Mouse (Mus musculus): ENCODE results near the gene Mmrn2.
"Not testable (repeated sequence)": the region's sequence is repeated elsewhere in the genome, so short reads cannot be mapped to it uniquely, and the experiment has no call there.

Mmrn2 gene

GRCm38 (mm10) chr14:34403424-34403823 is 28.2 kb downstream of the Mmrn2 start:
- no peak for DNase-seq (ENCODE audit: low spot score)

DNA sequence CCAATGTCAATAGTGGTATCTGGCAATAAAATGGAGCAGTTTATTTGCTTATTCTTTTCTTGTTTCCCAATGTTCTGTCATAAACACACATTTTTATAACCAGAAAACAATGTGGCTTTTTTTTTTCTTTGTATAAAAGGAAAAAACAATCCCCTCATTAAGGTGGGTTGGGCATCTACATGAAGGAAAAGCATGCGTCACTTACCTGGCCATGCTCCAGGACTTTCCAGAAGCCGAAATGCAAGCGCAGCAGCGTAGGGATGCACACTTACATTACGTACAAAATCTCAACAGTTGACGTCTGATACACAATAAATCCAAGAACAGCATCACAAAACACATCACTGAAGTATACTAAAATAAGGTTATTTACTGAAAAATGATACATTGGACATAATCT is 35.5 kb downstream of the Mmrn2 start:
- no peak for DNase-seq (ENCODE audit: low spot score)

GRCm38 (mm10) chr14:34412164-34412896 is 37.1 kb downstream of the Mmrn2 start:
- no peak for DNase-seq (ENCODE audit: low spot score)

- DNase-seq (ENCODE audit: low spot score), result not testable (repeated sequence)
Observed at GRCm38 (mm10) chr14:34416946-34417345, 41.7 kb downstream of the Mmrn2 start.

DNA sequence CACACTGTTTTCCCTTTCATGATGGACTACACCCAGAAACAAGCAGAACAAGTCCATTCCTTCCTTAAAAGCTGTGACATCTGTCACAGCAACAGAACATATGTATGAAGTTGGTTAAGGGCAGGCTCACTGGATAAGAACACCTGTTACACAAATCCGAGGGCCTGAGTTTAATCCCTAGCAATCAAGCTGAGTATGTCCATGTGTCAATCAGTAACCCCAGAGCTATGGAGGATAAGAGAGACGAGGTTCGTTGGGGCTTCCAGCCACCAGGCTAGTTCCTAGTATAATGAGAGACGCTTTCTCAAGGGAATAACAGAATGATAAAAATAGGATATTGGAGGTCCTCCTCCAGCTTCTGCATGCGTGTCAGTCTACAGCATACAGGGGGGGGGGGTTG is 42.2 kb downstream of the Mmrn2 start:
- DNase-seq (ENCODE audit: low spot score), result no peak

GRCm38 (mm10) chr14:34421078-34421477 is 45.8 kb downstream of the Mmrn2 start:
- no peak for DNase-seq (ENCODE audit: low spot score)

GRCm38 (mm10) chr14:34428274-34428673 is 53.0 kb downstream of the Mmrn2 start:
- DNase-seq (ENCODE audit: low spot score), result no peak

DNA sequence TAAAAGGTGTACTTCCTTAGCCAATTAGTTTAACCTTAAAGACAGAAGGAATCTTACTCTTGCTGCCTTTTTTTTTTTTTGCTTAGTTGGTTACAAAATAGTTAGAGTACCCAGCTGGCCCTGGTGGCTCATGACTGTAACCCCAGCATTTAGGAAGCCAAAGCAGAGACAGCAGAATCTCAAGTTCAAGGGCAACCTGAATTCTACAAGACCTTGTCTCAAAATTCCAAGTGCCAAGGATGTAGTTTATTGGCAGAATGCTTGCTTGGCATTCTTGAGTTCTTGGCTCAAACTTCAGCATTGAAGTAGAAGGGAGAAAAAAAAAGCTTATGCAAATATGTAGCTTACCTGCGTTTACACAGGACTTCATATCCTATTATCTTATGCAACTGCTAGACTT is 53.8 kb downstream of the Mmrn2 start:
- DNase-seq (ENCODE audit: low spot score), result no peak

GRCm38 (mm10) chr14:34440526-34441066 is 65.3 kb downstream of the Mmrn2 start:
- no peak for DNase-seq (ENCODE audit: low spot score)

GRCm38 (mm10) chr14:34442531-34442930 is 67.3 kb downstream of the Mmrn2 start:
- no peak for DNase-seq (ENCODE audit: low spot score)

DNA sequence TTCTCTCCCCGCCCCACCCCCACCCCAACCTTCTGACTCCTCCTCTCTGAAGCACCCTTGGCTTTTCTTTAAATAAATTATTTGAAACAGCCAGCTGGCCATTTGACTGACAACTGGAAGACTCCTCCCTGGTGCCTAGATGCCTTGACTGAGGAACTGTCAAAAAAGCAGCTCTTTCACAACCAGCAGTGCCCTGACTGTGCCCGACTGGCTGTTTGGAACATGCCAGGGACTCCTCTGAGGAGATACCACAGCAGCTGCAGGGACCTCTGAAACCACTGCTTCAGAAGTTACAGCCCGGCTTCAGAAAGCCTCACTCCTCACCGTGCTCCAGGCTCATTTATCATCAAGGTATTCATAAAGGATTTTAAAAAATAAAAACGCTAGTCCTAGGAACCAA is 69.1 kb downstream of the Mmrn2 start:
- DNase-seq (ENCODE audit: low spot score), result no peak

DNA sequence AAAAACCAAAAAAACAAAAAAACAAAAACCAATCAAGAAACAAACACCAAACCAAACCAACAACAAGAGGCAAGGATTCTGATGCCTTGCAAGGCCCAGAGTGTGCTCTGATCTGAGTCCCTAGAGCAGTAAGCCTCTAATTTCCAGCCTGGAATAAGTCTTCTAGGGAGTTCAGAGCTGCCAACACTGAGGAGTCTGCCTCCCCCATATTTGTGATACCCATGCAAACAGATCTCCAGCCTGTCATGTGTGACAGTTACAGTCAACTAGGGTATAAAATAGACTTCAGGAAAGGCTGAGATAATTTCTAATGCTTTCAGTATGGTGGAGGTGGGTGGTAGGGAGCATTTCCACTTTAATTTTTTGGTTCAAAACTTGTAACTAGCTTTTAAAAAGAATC is 69.7 kb downstream of the Mmrn2 start:
- DNase-seq (ENCODE audit: low spot score), result no peak

- DNase-seq (ENCODE audit: low spot score), result no peak
Observed at GRCm38 (mm10) chr14:34445348-34445747, 70.1 kb downstream of the Mmrn2 start.

DNA sequence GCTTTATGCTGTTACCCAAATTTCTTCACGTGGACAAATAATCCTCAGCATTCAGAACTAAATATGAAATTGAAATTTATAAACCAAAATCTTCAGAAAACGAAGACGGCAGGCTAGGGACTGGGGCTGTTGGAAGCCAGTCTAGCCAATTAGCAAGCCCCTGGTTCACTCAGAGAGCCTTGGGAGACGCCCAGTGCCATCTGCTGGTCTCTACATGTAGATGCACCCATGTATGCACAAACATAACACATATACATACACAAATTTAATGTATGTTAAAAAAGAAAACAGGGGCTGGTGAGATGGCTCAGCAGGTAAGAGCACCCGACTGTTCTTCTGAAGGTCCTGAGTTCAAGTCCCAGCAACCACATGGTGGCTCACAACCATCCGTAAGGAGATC is 71.4 kb downstream of the Mmrn2 start:
- no peak for DNase-seq (ENCODE audit: low spot score)

- DNase-seq (ENCODE audit: low spot score), result no peak
Observed at GRCm38 (mm10) chr14:34447659-34448058, 72.4 kb downstream of the Mmrn2 start.

- no peak for DNase-seq (ENCODE audit: low spot score)
Observed at GRCm38 (mm10) chr14:34448398-34448797, 73.1 kb downstream of the Mmrn2 start.

DNA sequence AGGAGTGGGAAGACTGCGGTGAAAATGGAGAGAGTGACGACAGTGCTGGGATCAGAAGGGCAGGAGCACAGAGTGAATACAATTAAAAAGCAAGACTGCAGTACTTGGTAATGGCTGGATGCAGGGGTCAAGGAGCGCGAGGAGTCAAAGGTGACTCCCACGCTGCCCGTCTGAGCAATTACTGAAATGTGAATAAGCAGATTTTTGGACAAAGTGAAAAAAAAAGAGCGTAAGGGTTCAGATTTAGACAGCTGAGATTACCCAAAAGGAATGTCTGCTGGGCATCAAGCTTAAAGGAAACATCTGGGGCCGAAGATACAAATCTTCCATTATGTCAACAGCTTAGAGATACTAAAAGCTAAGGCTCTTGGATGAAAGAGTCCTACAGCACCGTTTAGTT is 74.5 kb downstream of the Mmrn2 start:
- DNase-seq (ENCODE audit: low spot score), result no peak

DNA sequence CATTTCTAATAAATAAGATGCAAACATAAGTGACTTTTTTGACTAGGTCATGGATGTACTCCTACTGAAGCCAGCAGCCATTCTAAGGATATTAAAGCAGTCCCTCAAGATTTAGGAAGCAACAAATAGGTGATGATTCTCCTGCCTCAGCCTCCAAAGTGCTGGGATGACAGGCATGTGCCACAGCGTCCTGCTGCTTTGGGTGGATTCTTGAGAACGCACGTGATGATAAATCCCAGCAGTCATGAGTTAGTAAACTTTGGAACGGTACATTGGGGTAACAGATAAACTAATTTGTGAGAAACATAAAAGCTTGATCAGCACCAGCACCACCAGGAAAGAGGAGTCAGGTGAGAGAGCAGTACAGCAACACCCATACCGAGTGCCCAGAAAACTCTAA is 75.2 kb downstream of the Mmrn2 start:
- DNase-seq (ENCODE audit: low spot score), result no peak

DNA sequence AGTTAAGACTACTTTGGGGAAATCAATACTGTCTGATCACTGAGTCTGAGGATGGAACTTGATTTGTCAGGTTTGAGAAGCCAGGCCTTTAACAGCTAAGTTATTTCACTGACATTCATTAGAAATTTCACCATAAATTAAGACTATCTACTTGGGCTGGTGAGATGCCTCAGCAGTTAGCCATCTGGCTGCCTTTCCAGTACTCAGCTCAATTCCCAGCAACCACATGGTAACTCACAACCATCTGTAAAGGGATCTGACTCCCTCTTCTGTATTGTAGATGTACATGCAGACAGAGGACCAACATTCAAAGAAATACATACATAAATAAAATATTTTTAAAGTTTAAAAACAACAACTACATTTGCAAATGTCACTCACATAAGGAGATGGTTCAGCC is 76.6 kb downstream of the Mmrn2 start:
- no peak for DNase-seq (ENCODE audit: low spot score)

- no peak for DNase-seq (ENCODE audit: low spot score)
Observed at GRCm38 (mm10) chr14:34453648-34454047, 78.4 kb downstream of the Mmrn2 start.
